Mouse (Mus musculus) brain, embryonic 14.5 days (tissue): ENCODE results near the gene Pde8a. TPM values are rescaled to one million over a fixed set of nuclear protein-coding genes. Genes with fewer than 3 reads are reported as not detected.

Experiments
- DNase-seq: peaks from one replicate; pipeline ENCODE4 v3.0.0-alpha.2; 2011; ENCODE audit warnings: low read depth
- CTCF ChIP-seq: fragments of 200-500 bp; IDR thresholded peaks from 2 replicates; pipeline ENCODE4 v1.5.1; 2012; ENCODE audit warnings: inconsistent platforms, mild to moderate bottlenecking, moderate library complexity, borderline replicate concordance; ENCODE audit not compliant: insufficient read depth, insufficient read length; ENCODE audit errors: extremely low read depth
- POLR2A ChIP-seq: fragments of 200-500 bp; IDR thresholded peaks from 2 replicates; pipeline ENCODE4 v1.6.1; 2012; ENCODE audit warnings: mild to moderate bottlenecking, inconsistent platforms, borderline replicate concordance; ENCODE audit not compliant: poor library complexity, insufficient read depth, insufficient read length, severe bottlenecking; ENCODE audit errors: extremely low read depth
- polyA plus RNA-seq: library from polyadenylated mRNA; depleted of rRNA; stranded (reverse); fragments of >200 nt; gene quantifications from 2 replicates; pipeline ENCODE4 v1.2.3, GENCODE M21; 2012

Pde8a gene
- polyA plus RNA-seq, 1 experiment: 4.6 TPM

- DNase-seq: no peak
- no peak for TF ChIP-seq POLR2A
- TF ChIP-seq CTCF: no peak
These were observed 37.2 kb downstream of the Pde8a start for GRCm38 (mm10) chr7:81250601-81251000.

GRCm38 (mm10) chr7:81251521-81251920 is 38.1 kb downstream of the Pde8a start:
- TF ChIP-seq POLR2A (no peak), CTCF (no peak)
- DNase-seq: no peak

- no peak for DNase-seq
- no peak for TF ChIP-seq POLR2A
- TF ChIP-seq CTCF: no peak
These were observed 39.9 kb downstream of the Pde8a start for GRCm38 (mm10) chr7:81253317-81253716.

GRCm38 (mm10) chr7:81254579-81254978 is 41.2 kb downstream of the Pde8a start:
- TF ChIP-seq POLR2A (no peak), CTCF (no peak)
- no peak for DNase-seq

GRCm38 (mm10) chr7:81255456-81255855 is 42.1 kb downstream of the Pde8a start:
- TF ChIP-seq POLR2A: no peak
- TF ChIP-seq CTCF: no peak
- DNase-seq: no peak

GRCm38 (mm10) chr7:81256773-81257172 is 43.4 kb downstream of the Pde8a start:
- DNase-seq: no peak
- TF ChIP-seq CTCF (no peak), POLR2A (no peak)

- TF ChIP-seq CTCF (no peak), POLR2A (no peak)
- DNase-seq: no peak
These were observed 48.2 kb downstream of the Pde8a start for GRCm38 (mm10) chr7:81261548-81261947.

- DNase-seq: no peak
- TF ChIP-seq CTCF (no peak), POLR2A (no peak)
These were observed 59.5 kb downstream of the Pde8a start for GRCm38 (mm10) chr7:81272908-81273307.

- TF ChIP-seq CTCF (no peak), POLR2A (no peak)
- DNase-seq: no peak
These were observed 65.6 kb downstream of the Pde8a start for GRCm38 (mm10) chr7:81278966-81279365.

- no peak for TF ChIP-seq POLR2A
- TF ChIP-seq CTCF: no peak
- no peak for DNase-seq
These were observed 67.8 kb downstream of the Pde8a start for GRCm38 (mm10) chr7:81281240-81281639.

- DNase-seq: no peak
- TF ChIP-seq CTCF (no peak), POLR2A (no peak)
These were observed 73.1 kb downstream of the Pde8a start for GRCm38 (mm10) chr7:81286456-81286855.

GRCm38 (mm10) chr7:81286946-81287345 is 73.5 kb downstream of the Pde8a start:
- no peak for TF ChIP-seq POLR2A
- no peak for TF ChIP-seq CTCF
- DNase-seq: no peak

- TF ChIP-seq CTCF (no peak), POLR2A (no peak)
- no peak for DNase-seq
These were observed 81.8 kb downstream of the Pde8a start for GRCm38 (mm10) chr7:81295169-81295568.

- TF ChIP-seq CTCF (no peak), POLR2A (no peak)
- peak; percentile 12 for DNase-seq
These were observed 84.8 kb downstream of the Pde8a start for GRCm38 (mm10) chr7:81298206-81298605.

GRCm38 (mm10) chr7:81301323-81301722 is 87.9 kb downstream of the Pde8a start:
- no peak for TF ChIP-seq CTCF
- no peak for TF ChIP-seq POLR2A
- DNase-seq: peak; percentile 35
